Mouse (Mus musculus) layer of hippocampus, adult 11-12 months (tissue): ENCODE results near the gene Rap1b.

Experiments used
- DNase-seq: peaks from one replicate; pipeline ENCODE4 v3.0.0; 2022; ENCODE audit warnings: low spot score

The Rap1b gene

GRCm38 (mm10) chr10:117770286-117771130, 75.3 kb downstream of the Rap1b start:
- DNase-seq, result no peak

- DNase-seq, result no peak
Observed at GRCm38 (mm10) chr10:117769541-117770285, 76.1 kb downstream of the Rap1b start.

GRCm38 (mm10) chr10:117768141-117768440, 77.7 kb downstream of the Rap1b start:
- no peak for DNase-seq

GRCm38 (mm10) chr10:117767286-117768140, 78.3 kb downstream of the Rap1b start:
- DNase-seq, result no peak

GRCm38 (mm10) chr10:117766896-117767160, 79.0 kb downstream of the Rap1b start:
- DNase-seq, result no peak

GRCm38 (mm10) chr10:117766111-117766895, 79.5 kb downstream of the Rap1b start:
- DNase-seq, result no peak

GRCm38 (mm10) chr10:117765116-117765894, 80.5 kb downstream of the Rap1b start:
- no peak for DNase-seq

- no peak for DNase-seq
Observed at GRCm38 (mm10) chr10:117764598-117764997, 81.2 kb downstream of the Rap1b start.
